ENCODE assay signal across 15 mouse cellular contexts in the genomic region with DNA sequence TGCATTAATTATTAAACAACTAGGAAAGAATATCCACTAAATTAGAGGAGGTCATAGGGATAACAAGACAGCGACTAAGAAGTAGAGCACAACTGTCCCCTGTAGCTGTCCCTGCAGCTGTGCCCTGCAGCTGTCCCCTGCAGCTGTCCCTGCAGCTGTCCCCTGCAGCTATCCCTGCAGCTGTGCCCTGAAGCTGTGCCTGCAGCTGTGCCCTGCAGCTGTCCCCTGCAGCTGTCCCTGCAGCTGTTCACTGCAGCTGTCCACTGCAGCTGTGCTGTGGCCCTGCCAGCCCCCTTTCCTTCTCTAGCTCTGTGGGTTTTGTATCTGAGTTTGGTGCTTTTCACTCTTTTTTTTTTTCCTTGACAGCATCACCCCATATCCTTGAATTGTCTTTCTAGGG.
"Had no signal": no experiment of that assay in that cellular context is flagged by ENCODE, and none has a peak within 500 bp of the region (broad histone marks: within the 10 kb centered on the region; RNA-seq: fewer than 3 reads in every experiment).

No protein-coding gene starts in this region.

- H3K4me1 ChIP-seq: neural tube, embryonic 12.5 days; neural tube, embryonic 13.5 days; neural tube, embryonic 15.5 days had no signal

- H3K27ac ChIP-seq: neural tube, embryonic 12.5 days; neural tube, embryonic 13.5 days; neural tube, embryonic 15.5 days had no signal

- H3K27me3 ChIP-seq: neural tube, embryonic 12.5 days; neural tube, embryonic 13.5 days; neural tube, embryonic 15.5 days had no signal

- H3K4me2 ChIP-seq: neural tube, embryonic 12.5 days; neural tube, embryonic 13.5 days; neural tube, embryonic 15.5 days had no signal

- H3K4me3 ChIP-seq: neural tube, embryonic 12.5 days; neural tube, embryonic 13.5 days; neural tube, embryonic 15.5 days had no signal

- DNase-seq: retina, postnatal 1 day; right cerebral cortex, adult 18-20 months; right cerebral cortex, postnatal 14 days; right cerebral cortex, postnatal 25 days; right cerebral cortex, postnatal 4 days; spleen, adult 18-20 months; thymus, adult 18-20 months; thymus, adult 2 months; thymus, postnatal 14 days; thymus, postnatal 25 days; thymus, postnatal 36 days; thymus, postnatal 4 days had no signal

- H3K36me3 ChIP-seq: neural tube, embryonic 12.5 days; neural tube, embryonic 13.5 days; neural tube, embryonic 15.5 days had no signal

- H3K9me3 ChIP-seq: neural tube, embryonic 12.5 days; neural tube, embryonic 13.5 days; neural tube, embryonic 15.5 days had no signal

- H3K9ac ChIP-seq: neural tube, embryonic 12.5 days; neural tube, embryonic 13.5 days; neural tube, embryonic 15.5 days had no signal
